Mouse (Mus musculus): Measurements from ENCODE around the gene Slc26a6.

- TF ChIP-seq CTCF (IDR thresholded peaks at IDR 0.05; ENCODE audit: borderline replicate concordance, insufficient read depth, low read length) (peak; percentile 23; the same call in 1 of the 2 replicates), POLR2A (IDR thresholded peaks at IDR 0.05; ENCODE audit: low read depth, low read length) (no peak)
Observed at GRCm38 (mm10) chr9:108827454-108827853, 25.6 kb upstream of the Slc26a6 start.
